7 mouse cellular contexts compared by ENCODE assay signal in genomic region chr13:23530901-23531875, GRCm38 (mm10). TPM values are rescaled to one million over a fixed set of nuclear protein-coding genes. Genes with fewer than 3 reads are reported as not detected.
DNase-seq lines count a peak whose midpoint lies in the region; ATAC-seq and TF ChIP-seq lines count a peak whose summit lies in the region.

Gene Hist1h4h, plus strand, starts transcription at chr13:23531050.

- intact Hi-C loops in left cerebral cortex, postnatal 4 days (cut with DNase I) = no loop called here

- under 1% methylated on average over 53 of the region's 70 CpGs for WGBS in intestine, postnatal 0 days
- under 1% methylated on average over 55 of the region's 70 CpGs for WGBS in midbrain, embryonic 12.5 days
- under 1% methylated on average over 63 of the region's 70 CpGs for WGBS in small intestine, adult 2 months

- no peaks in the 10 kb centered on the region for H3K36me3 ChIP-seq in intestine, postnatal 0 days (ENCODE audit: control insufficient read depth, insufficient read depth)
- H3K36me3 ChIP-seq in midbrain, embryonic 12.5 days = no peaks in the 10 kb centered on the region
- no peaks in the 10 kb centered on the region for H3K36me3 ChIP-seq in small intestine, adult 2 months (ENCODE audit: control insufficient read depth, insufficient read depth, low read length)

- ATAC-seq in intestine, postnatal 0 days = peak; percentile 71
- peak; percentile 77 for ATAC-seq in midbrain, embryonic 12.5 days (ENCODE audit: low FRiP score, low read depth)

- DNase-seq in adrenal gland, adult 8-10 months = peak; percentile 97
- peak; percentile 100 for DNase-seq in embryo, embryonic 9.5 days (ENCODE audit: extremely low spot score)
- DNase-seq in gonadal fat pad, adult 2 months (ENCODE audit: low read depth) = no peak
- peak; percentile 97 for DNase-seq in left cerebral cortex, postnatal 4 days

- H3K27me3 ChIP-seq in intestine, postnatal 0 days (replicated peaks; ENCODE audit: control insufficient read depth, insufficient read depth, low read length) = no peaks in the 10 kb centered on the region
- no peaks in the 10 kb centered on the region for H3K27me3 ChIP-seq in midbrain, embryonic 12.5 days
- H3K27me3 ChIP-seq in small intestine, adult 2 months (ENCODE audit: control insufficient read depth, insufficient read depth, low read length) = no peaks in the 10 kb centered on the region

- peak; percentile 89 for TF ChIP-seq POLR2A in small intestine, adult 2 months (IDR thresholded peaks at IDR 0.05; ENCODE audit: low read depth, low read length)

- no peaks in the 10 kb centered on the region for H3K9me3 ChIP-seq in intestine, postnatal 0 days (ENCODE audit: control insufficient read depth)
- H3K9me3 ChIP-seq in midbrain, embryonic 12.5 days = no peaks in the 10 kb centered on the region

- peaks cover 7% of the 10 kb centered on the region; the same call in 1 of the 2 replicates for H3K4me1 ChIP-seq in intestine, postnatal 0 days (replicated peaks; ENCODE audit: control insufficient read depth, insufficient read depth, low read length)
- H3K4me1 ChIP-seq in midbrain, embryonic 12.5 days = peaks cover 27% of the 10 kb centered on the region
- H3K4me1 ChIP-seq in small intestine, adult 2 months (ENCODE audit: control insufficient read depth, insufficient read depth, insufficient read length, low read length) = peaks cover 4% of the 10 kb centered on the region; the same call in 1 of the 2 replicates

- H3K27ac ChIP-seq in intestine, postnatal 0 days (ENCODE audit: low read depth, low read length) = peak within 1 kb of the TSS; percentile 96
- H3K27ac ChIP-seq in midbrain, embryonic 12.5 days (replicated peaks) = peak within 1 kb of the TSS; percentile 97
- H3K27ac ChIP-seq in small intestine, adult 2 months (ENCODE audit: insufficient read depth, low read depth, low read length) = peak within 1 kb of the TSS; percentile 99

- H3K4me3 ChIP-seq in intestine, postnatal 0 days (ENCODE audit: low read depth, low read length) = peak within 1 kb of the TSS; percentile 49
- H3K4me3 ChIP-seq in midbrain, embryonic 12.5 days = peak within 1 kb of the TSS; percentile 56
- H3K4me3 ChIP-seq in small intestine, adult 2 months (ENCODE audit: low read depth, low read length) = peak within 1 kb of the TSS; percentile 66

- no peak for TF ChIP-seq CTCF in intestine, postnatal 0 days (IDR thresholded peaks at IDR 0.05; ENCODE audit: low read depth)
- TF ChIP-seq CTCF in small intestine, adult 2 months (IDR thresholded peaks at IDR 0.05; ENCODE audit: extremely low read depth, insufficient read length, insufficient replicate concordance, low read depth, low read length) = no peak

- peak within 1 kb of the TSS; percentile 65 for H3K9ac ChIP-seq in intestine, postnatal 0 days (ENCODE audit: low read depth, low read length)
- peak within 1 kb of the TSS; percentile 81 for H3K9ac ChIP-seq in midbrain, embryonic 12.5 days (replicated peaks)

- peak within 1 kb of the TSS; percentile 74 for H3K4me2 ChIP-seq in intestine, postnatal 0 days (replicated peaks; ENCODE audit: low read depth)
- peak within 1 kb of the TSS; percentile 66 for H3K4me2 ChIP-seq in midbrain, embryonic 12.5 days (replicated peaks)

RNA-seq across cellular contexts. Expression of gene Hist1h4h, which starts in this region (rescaled TPM):
- total RNA-seq in adrenal gland, adult 8-10 months (2022) = 100 to 1,000 TPM; 381 to 523 (median 406) TPM
- polyA plus RNA-seq in gonadal fat pad, adult 2 months (2012; rRNA removed) = 50.9 and 92.4 TPM in 2 replicates
- 6.1 and 8.1 TPM in 2 replicates for polyA plus RNA-seq in intestine, postnatal 0 days (2015; fragmentation: Nextera tagmentation; extraction: Ambion mirVana)
- 100 to 1,000 TPM; 441 to 470 TPM for total RNA-seq in left cerebral cortex, postnatal 4 days (2021)
- polyA plus RNA-seq in midbrain, embryonic 12.5 days (2016; fragmentation: Nextera tagmentation; extraction: Ambion mirVana) = 4.2 and 4.4 TPM in 2 replicates
- 39.6 and 71.6 TPM in 2 replicates for polyA plus RNA-seq in small intestine, adult 2 months (2012; rRNA removed)
